Mouse (Mus musculus) spleen, adult 2 months (tissue): ENCODE results near the gene Plekhg3.

ENCODE experiments used
- CTCF ChIP-seq: fragments of 200-500 bp; IDR thresholded peaks from 2 replicates; pipeline ENCODE4 v1.5.1; 2011; ENCODE audit warnings: mild to moderate bottlenecking, inconsistent platforms; ENCODE audit not compliant: insufficient read depth, insufficient read length, insufficient replicate concordance; ENCODE audit errors: extremely low read depth
- POLR2A ChIP-seq: fragments of 200-500 bp; IDR thresholded peaks from 2 replicates; pipeline ENCODE4 v1.6.1; 2011; ENCODE audit warnings: low read depth, low read length, inconsistent platforms

DNA sequence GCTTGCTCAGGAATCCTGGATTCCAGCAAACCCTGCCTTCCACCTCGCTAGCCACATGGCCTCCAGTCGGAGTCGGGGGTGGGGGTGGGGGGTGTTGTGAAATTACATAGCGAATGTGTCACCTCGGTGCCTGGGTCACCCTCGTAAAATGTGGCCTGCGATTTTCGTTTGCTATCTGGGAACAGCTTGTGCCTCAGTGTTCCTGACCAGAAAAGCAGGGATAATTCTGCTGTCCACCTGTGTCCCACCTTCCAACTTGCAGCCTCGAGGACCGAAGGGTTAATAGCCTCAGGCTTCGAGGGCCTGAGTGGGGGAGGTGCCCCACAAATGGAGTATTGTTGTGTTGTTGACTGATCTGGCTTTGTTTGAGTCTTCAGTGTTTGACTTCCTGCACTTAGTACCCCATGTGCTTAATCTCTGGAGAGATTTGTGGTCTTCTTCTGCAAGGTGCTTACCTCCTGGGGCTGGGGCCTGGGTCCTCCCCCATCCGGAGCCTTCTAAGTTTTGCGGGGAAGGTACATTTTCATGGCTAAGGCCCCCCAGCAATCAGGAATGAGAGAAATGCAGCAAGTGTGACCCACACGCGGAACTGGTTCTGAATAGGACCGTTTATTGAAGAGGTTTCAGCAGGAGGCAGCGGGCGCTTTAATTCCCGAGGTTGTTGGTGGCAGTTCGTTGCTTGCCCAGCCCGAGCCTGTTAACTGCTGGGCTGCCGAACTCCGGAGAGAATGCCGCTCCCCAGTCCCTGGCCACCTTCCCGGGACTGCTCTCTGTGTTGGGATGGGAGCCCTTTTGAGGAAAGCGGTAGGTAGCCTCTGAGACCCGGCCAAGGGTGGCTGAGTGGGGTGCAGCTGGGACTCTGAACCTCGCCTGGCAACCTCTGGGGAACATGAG is 15.9 kb downstream of the Plekhg3 start:
- TF ChIP-seq CTCF: no peak
- no peak for TF ChIP-seq POLR2A
